Mouse (Mus musculus): ENCODE data around the gene Tulp3.

DNA sequence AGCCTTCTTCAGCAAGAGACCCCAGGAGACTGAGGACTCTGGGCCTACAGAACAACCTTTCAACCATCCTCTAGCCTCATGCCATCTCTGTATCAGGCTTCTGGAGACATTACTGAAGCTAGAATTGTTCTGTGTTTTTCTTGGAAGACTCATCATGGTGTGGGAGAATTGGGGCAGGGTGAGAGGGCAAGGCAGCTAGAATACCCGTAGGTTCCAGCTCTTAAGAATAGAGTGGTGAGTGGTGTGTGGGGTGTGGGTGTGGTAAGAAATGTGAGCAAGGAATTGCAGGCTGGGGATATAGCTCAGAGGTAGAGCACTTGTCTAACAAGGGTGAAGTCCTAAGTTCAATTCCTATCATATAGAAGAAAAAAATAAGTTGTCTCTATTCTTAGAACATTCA is 29.4 kb upstream of the Tulp3 start:
- TF ChIP-seq GATA1 (IDR thresholded peaks at IDR 0.05; ENCODE audit: low read length) (no peak), TAL1 (IDR thresholded peaks at IDR 0.05; ENCODE audit: low read length) (no peak)
